Mouse (Mus musculus): ENCODE measurements around the gene Hist1h2ae. TPM values are rescaled to one million over a fixed set of nuclear protein-coding genes. Genes with fewer than 3 reads are reported as not detected.

Hist1h2ae gene
- total RNA-seq, 4 experiments from 2014 or later = 0.54 to 1.1 (median 0.88) TPM

GRCm38 (mm10) chr13:23523976-23524375, 47.0 kb downstream of the Hist1h2ae start:
- DNase-seq (ENCODE audit: low spot score in 2 of 2) = no peak

- peak; percentile 49 to 56 for DNase-seq (ENCODE audit: low spot score in 2 of 2)
These were observed 49.3 kb downstream of the Hist1h2ae start for GRCm38 (mm10) chr13:23521703-23522102.

Small RNA genes within 50 kb of the gene (microRNA-seq; reads per million reads assigned to microRNA genes)
- gene Gm44297 (not detected), gene Gm44359 (not detected), gene Gm44394 (not detected)

Other genes with a start within 250 kb of the Hist1h2ae start
- gene Zfp322a, start 202.0 kb downstream of the Hist1h2ae start, total RNA-seq (2022) = 10 to 100 TPM in 1 of 4 experiments, 1 to 10 TPM in 3; 7.2 to 11.7 (median 8.3) TPM
- 1 to 10 TPM; 3.2 to 4.8 (median 4.0) TPM for gene Abt1, start 147.4 kb downstream of the Hist1h2ae start, total RNA-seq (2022)
- gene Btn1a1, start 105.3 kb downstream of the Hist1h2ae start, total RNA-seq (2022) = not detected
- gene Btn2a2, start 82.4 kb downstream of the Hist1h2ae start, total RNA-seq (2022) = not detected
- gene Hist1h4h, start 40.2 kb downstream of the Hist1h2ae start, total RNA-seq (2022) = 100 to 1,000 TPM; 131 to 174 (median 160) TPM
- gene Hist1h2af, start 37.3 kb downstream of the Hist1h2ae start, total RNA-seq (2022) = 1 to 10 TPM in 1 of 4 experiments, not detected in 3; 1.5 TPM
- 1 to 10 TPM in 1 of 4 experiments, under 1 TPM in 1, not detected in 2; 0.75 to 2.2 TPM for gene Hist1h3g, start 35.8 kb downstream of the Hist1h2ae start, total RNA-seq (2022)
- 1 to 10 TPM in 2 of 4 experiments, under 1 TPM in 2; 0.82 to 1.6 (median 1.2) TPM for gene Hist1h2bh, start 27.8 kb downstream of the Hist1h2ae start, total RNA-seq (2022)
- gene Hist1h3f, start 27.2 kb downstream of the Hist1h2ae start, total RNA-seq (2022) = 1 to 10 TPM; 3.1 to 5.0 (median 4.4) TPM
- 10 to 100 TPM; 14.0 to 20.7 (median 16.1) TPM for gene Hist1h4f, start 19.6 kb downstream of the Hist1h2ae start, total RNA-seq (2022)
- 1 to 10 TPM in 3 of 4 experiments, under 1 TPM in 1; 0.87 to 1.3 (median 1.3) TPM for gene Hist1h1d, start 18.0 kb downstream of the Hist1h2ae start, total RNA-seq (2022)
- 10 to 100 TPM; 14.8 to 21.5 (median 18.9) TPM for gene Hist1h3e, start 8.9 kb downstream of the Hist1h2ae start, total RNA-seq (2022)
- gene Hist1h2bg, start 176 bp upstream of the Hist1h2ae start, total RNA-seq (2022) = 1 to 10 TPM; 5.2 to 8.5 (median 7.2) TPM
- gene Hist1h2bf, start 3.0 kb upstream of the Hist1h2ae start, total RNA-seq (2022) = 1 to 10 TPM; 2.0 to 6.7 (median 5.1) TPM
- 1 to 10 TPM in 1 of 4 experiments, not detected in 3; 2.2 TPM for gene Hist1h2ad, start 3.2 kb upstream of the Hist1h2ae start, total RNA-seq (2022)
- gene Hist1h3d, start 4.5 kb upstream of the Hist1h2ae start, total RNA-seq (2022) = 1 to 10 TPM; 2.5 to 4.0 (median 3.2) TPM
- gene Hist1h4d, start 10.4 kb upstream of the Hist1h2ae start, total RNA-seq (2022) = 10 to 100 TPM; 37.8 to 57.9 (median 48.1) TPM
- gene Hist1h2be, start 49.9 kb upstream of the Hist1h2ae start, total RNA-seq (2022) = 10 to 100 TPM; 12.0 to 16.1 (median 12.9) TPM
- gene Hist1h1e, start 51.3 kb upstream of the Hist1h2ae start, total RNA-seq (2022) = 10 to 100 TPM; 32.8 to 56.3 (median 49.3) TPM
- 1 to 10 TPM in 1 of 4 experiments, under 1 TPM in 3; 0.65 to 1.1 (median 0.86) TPM for gene Hist1h2ac, start 112.7 kb upstream of the Hist1h2ae start, total RNA-seq (2022)
- 10 to 100 TPM; 59.5 to 67.1 (median 62.0) TPM for gene Hist1h2bc, start 113.0 kb upstream of the Hist1h2ae start, total RNA-seq (2022)
- gene Hist1h1t, start 124.6 kb upstream of the Hist1h2ae start, total RNA-seq (2022) = not detected
- 10 to 100 TPM; 66.4 to 87.5 (median 79.3) TPM for gene Hist1h4c, start 127.2 kb upstream of the Hist1h2ae start, total RNA-seq (2022)
- gene Hfe, start 139.6 kb upstream of the Hist1h2ae start, total RNA-seq (2022) = 10 to 100 TPM; 23.6 to 29.2 (median 27.1) TPM
- 100 to 1,000 TPM; 196 to 246 (median 227) TPM for gene Hist1h1c, start 167.6 kb upstream of the Hist1h2ae start, total RNA-seq (2022)
- gene Hist1h3c, start 174.4 kb upstream of the Hist1h2ae start, total RNA-seq (2022) = not detected
- gene Hist1h2bb, start 175.5 kb upstream of the Hist1h2ae start, total RNA-seq (2022) = 1 to 10 TPM; 1.1 to 1.6 (median 1.4) TPM
- gene Hist1h2ab, start 179.9 kb upstream of the Hist1h2ae start, total RNA-seq (2022) = 1 to 10 TPM in 2 of 4 experiments, under 1 TPM in 1, not detected in 1; 0.97 to 4.9 (median 3.5) TPM
- 1 to 10 TPM in 2 of 4 experiments, not detected in 2; 2.7 to 2.8 TPM for gene Hist1h3b, start 181.0 kb upstream of the Hist1h2ae start, total RNA-seq (2022)
- 1 to 10 TPM in 2 of 4 experiments, under 1 TPM in 1, not detected in 1; 0.82 to 2.9 (median 1.8) TPM for gene Hist1h4b, start 185.8 kb upstream of the Hist1h2ae start, total RNA-seq (2022)
- 1 to 10 TPM in 3 of 4 experiments, under 1 TPM in 1; 0.82 to 3.3 (median 1.8) TPM for gene Hist1h4a, start 190.0 kb upstream of the Hist1h2ae start, total RNA-seq (2022)
- 1 to 10 TPM; 3.7 to 6.9 (median 4.3) TPM for gene Hist1h3a, start 191.2 kb upstream of the Hist1h2ae start, total RNA-seq (2022)
- 1 to 10 TPM in 1 of 4 experiments, under 1 TPM in 3; 0.46 to 1.1 (median 0.78) TPM for gene Hist1h1a, start 192.4 kb upstream of the Hist1h2ae start, total RNA-seq (2022)
- gene Trim38, start 198.7 kb upstream of the Hist1h2ae start, total RNA-seq (2022) = not detected
- not detected for gene Slc17a2, start 235.8 kb upstream of the Hist1h2ae start, total RNA-seq (2022)